Mouse (Mus musculus) CD8-positive naive resting alpha-beta T cell, adult 57 days (primary cell): Measurements from ENCODE around the gene Cntn2. TPM values are rescaled to one million over a fixed set of nuclear protein-coding genes. Genes with fewer than 3 reads are reported as not detected.

ENCODE experiments used
- total RNA-seq: library from RNA; stranded (reverse); gene quantifications from one replicate; pipeline ENCODE4 v1.2.4, GENCODE M21; 2023

Cntn2 gene
- 0.92 TPM for total RNA-seq

GRCm38 (mm10) chr1:132542762-132543306 lies at the start of gene Cntn2:
Gene Cntn2, minus strand, starts transcription at chr1:132543256.

GRCm38 (mm10) chr1:132506058-132506457 lies 37.0 kb downstream of the Cntn2 start, which contains the start of gene Tmem81:
Gene Tmem81, plus strand, starts transcription at chr1:132506230.

GRCm38 (mm10) chr1:132476928-132477691 lies 65.9 kb downstream of the Cntn2 start, which contains the start of gene Rbbp5:
Gene Rbbp5, plus strand, starts transcription at chr1:132477365.

Other genes with a start within 250 kb of the Cntn2 start
- gene Klhdc8a, start 244.6 kb downstream of the Cntn2 start, total RNA-seq, result not detected
- 13.2 TPM for gene Nuak2, start 227.1 kb downstream of the Cntn2 start, total RNA-seq
- 0.83 TPM for gene Tmcc2, start 152.0 kb downstream of the Cntn2 start, total RNA-seq
- gene Dstyk, start 125.7 kb downstream of the Cntn2 start, total RNA-seq, result 21.5 TPM
- gene Rbbp5, start 65.9 kb downstream of the Cntn2 start, total RNA-seq, result 52.2 TPM
- 13.5 TPM for gene Tmem81, start 37.0 kb downstream of the Cntn2 start, total RNA-seq
- gene Nfasc, start 198.5 kb upstream of the Cntn2 start, total RNA-seq, result 0.12 TPM